Mouse (Mus musculus): Measurements from ENCODE around the gene Olfr697. TPM values are rescaled to one million over a fixed set of nuclear protein-coding genes. Genes with fewer than 3 reads are reported as not detected.
"Not testable (repeated sequence)": the region's sequence is repeated elsewhere in the genome, so short reads cannot be mapped to it uniquely, and the experiment has no call there.

Olfr697 gene
- total RNA-seq (2021) (not detected), polyA plus RNA-seq (2012; rRNA removed) (not detected in 2 replicates)
- long read RNA-seq: 0 reads

DNA sequence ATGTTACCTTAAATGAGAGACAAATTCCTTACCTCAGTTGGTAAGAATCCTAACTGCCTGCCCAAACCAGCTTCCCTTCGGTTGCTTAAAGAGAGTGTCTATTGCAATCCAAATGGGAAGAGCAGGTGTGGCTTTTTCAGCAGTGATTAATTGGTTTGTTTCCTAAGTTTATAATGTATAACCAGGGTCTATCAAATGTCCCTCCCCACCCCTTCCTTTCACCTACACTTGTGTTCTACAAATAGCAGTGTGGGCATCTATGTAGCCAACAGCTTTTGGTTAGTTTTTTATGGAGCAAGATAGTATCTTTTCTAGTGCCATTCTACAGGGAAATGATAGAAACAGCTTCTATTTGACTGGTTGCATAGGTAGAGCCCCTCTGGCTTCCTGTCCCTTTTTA is at the start of gene Olfr697:
Olfr697 (minus strand) TSS at position 101 of the 400 bp plus-strand sequence.
- DNase-seq: no peak

DNA sequence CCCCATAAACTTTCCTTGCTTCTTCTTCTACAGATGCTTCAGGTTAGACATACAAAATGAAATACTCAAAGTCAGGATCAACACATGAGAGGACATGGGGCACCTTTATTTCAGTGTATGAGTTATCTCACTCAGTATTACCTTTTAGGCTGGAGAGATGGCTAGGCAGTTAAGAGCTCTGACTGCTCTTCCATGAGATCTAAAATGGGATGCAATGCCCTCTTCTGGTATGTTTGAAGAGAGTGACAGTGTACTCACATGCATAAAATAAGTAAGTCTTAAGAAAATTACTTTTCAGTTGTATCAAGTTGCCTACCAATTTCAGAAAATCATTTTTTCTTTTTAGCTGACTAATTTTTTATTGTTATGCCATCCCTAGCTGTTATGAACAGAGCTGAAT is 46.1 kb upstream of the Olfr697 start:
- no peak for DNase-seq

GRCm38 (mm10) chr7:106761008-106761407 is 18.8 kb upstream of the Olfr697 start:
- DNase-seq: not testable (repeated sequence)

- no peak for DNase-seq
These were observed 16.6 kb upstream of the Olfr697 start for GRCm38 (mm10) chr7:106758800-106759199.

- no peak for DNase-seq
These were observed 13.1 kb upstream of the Olfr697 start, which contains the start of gene Olfr698 for GRCm38 (mm10) chr7:106755297-106755696. TSS of gene Olfr698 (minus strand) at chr7:106755397.

DNA sequence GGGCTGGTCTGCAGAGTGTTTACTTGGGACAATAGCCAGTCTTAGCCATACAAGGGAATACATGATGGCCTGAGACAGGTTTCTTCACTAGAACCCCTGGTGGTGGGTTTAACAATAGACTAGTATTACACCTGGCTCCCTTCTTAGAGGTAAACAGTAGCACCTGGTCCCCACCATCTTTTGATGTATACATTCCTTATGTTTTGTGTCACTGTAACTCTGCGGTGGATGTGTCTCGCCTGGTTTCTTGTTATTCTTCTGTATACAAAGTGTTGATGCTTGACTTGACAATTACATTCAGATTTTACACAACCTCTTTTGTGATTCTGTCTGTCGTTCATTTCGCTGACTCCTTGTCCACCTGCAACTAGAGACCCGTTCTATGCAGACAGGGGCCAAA is 3.6 kb upstream of the Olfr697 start:
- DNase-seq: no peak

- DNase-seq: no peak
These were observed 5.2 kb downstream of the Olfr697 start for GRCm38 (mm10) chr7:106737028-106737427.

- no peak for DNase-seq
These were observed 8.5 kb downstream of the Olfr697 start for GRCm38 (mm10) chr7:106733717-106734116.

GRCm38 (mm10) chr7:106725654-106726053 is 16.6 kb downstream of the Olfr697 start:
- not testable (repeated sequence) for DNase-seq

DNA sequence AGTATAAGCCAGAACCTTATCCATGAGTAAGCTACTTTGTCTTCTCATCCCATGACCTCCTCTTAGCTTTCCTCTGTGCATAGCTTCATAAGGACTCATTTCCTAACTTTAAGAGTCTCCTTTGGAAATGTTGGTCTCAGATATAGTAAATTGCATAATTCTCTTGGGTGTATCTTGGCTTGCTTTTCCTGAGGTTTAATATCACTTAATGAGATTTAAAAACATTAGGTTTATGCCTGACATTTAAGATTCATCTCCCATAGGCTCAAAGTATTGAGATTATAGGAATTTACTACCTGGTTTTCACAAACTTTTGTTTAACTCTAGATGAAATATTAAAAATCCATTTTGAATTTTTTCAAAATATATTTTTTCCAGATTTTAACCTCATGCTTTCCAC is 25.9 kb downstream of the Olfr697 start, which contains the start of gene Olfr695:
Olfr695 (minus strand) TSS at position 101 of the 400 bp plus-strand sequence.
- DNase-seq: no peak

DNA sequence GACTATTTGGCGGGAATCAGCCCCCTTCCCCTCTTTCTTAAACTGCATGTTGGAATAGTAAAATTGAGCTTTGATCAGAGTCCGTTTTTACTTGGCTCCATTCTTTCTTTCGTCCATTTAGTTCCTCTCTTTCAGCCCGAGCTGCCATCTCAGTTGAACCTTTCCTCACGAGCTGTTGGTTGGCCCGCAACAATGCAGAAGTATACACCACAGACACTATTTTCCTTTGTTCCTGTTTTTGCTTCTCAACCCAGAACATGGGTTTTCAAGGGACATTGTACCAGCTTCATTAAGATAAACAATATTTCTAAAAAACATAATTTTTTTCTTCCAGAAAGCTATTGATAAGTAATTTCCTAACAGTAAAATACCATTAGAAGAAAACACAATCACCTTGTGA is 30.8 kb downstream of the Olfr697 start:
- DNase-seq: no peak

DNA sequence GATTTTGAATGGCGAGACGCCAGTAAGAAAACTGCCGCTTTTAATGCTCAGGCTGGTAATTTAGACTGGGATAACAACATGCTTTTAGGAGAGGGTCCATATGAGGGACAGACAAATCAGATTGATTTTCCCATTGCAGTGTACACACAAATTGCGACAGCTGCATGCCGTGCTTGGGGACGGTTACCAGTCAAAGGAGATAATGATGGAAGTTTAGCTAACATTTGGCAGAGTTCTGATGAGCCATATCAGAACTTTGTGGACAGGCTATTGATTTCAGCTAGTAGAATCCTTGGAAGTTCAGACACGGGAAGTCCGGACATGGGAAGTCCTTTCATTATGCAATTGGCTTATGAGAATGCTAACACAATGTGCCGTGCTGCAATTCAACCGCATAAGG is 34.5 kb downstream of the Olfr697 start:
- not testable (repeated sequence) for DNase-seq

- DNase-seq: no peak
These were observed 45.4 kb downstream of the Olfr697 start for GRCm38 (mm10) chr7:106696891-106697290.

GRCm38 (mm10) chr7:106692976-106693375 is 49.3 kb downstream of the Olfr697 start:
- DNase-seq: no peak

GRCm38 (mm10) chr7:106691714-106692113 is 50.5 kb downstream of the Olfr697 start, which contains the start of gene Olfr694:
TSS of gene Olfr694 (minus strand) at chr7:106691814.
- no peak for DNase-seq

Other genes starting within 250 kb of the Olfr697 start
- not detected for gene Olfr693, start 61.9 kb downstream of the Olfr697 start, total RNA-seq (2021)
- gene Olfr693, start 61.9 kb downstream of the Olfr697 start, polyA plus RNA-seq (2012; rRNA removed): not detected in 2 replicates
- gene Olfr694, start 50.6 kb downstream of the Olfr697 start, total RNA-seq (2021): not detected
- gene Olfr694, start 50.6 kb downstream of the Olfr697 start, polyA plus RNA-seq (2012; rRNA removed): not detected in 2 replicates
- not detected for gene Olfr695, start 26.0 kb downstream of the Olfr697 start, total RNA-seq (2021)
- gene Olfr695, start 26.0 kb downstream of the Olfr697 start, polyA plus RNA-seq (2012; rRNA removed): not detected in 2 replicates
- gene Olfr698, start 13.0 kb upstream of the Olfr697 start, total RNA-seq (2021): not detected
- gene Olfr698, start 13.0 kb upstream of the Olfr697 start, polyA plus RNA-seq (2012; rRNA removed): not detected in 2 replicates
- gene Olfr699, start 50.8 kb upstream of the Olfr697 start, total RNA-seq (2021): not detected
- gene Olfr699, start 50.8 kb upstream of the Olfr697 start, polyA plus RNA-seq (2012; rRNA removed): not detected in 2 replicates
- not detected for gene Olfr700, start 66.4 kb upstream of the Olfr697 start, total RNA-seq (2021)
- gene Olfr700, start 66.4 kb upstream of the Olfr697 start, polyA plus RNA-seq (2012; rRNA removed): not detected in 2 replicates
- gene Olfr701, start 71.7 kb upstream of the Olfr697 start, total RNA-seq (2021): not detected
- not detected in 2 replicates for gene Olfr701, start 71.7 kb upstream of the Olfr697 start, polyA plus RNA-seq (2012; rRNA removed)
- not detected for gene Olfr702, start 91.5 kb upstream of the Olfr697 start, total RNA-seq (2021)
- not detected in 2 replicates for gene Olfr702, start 91.5 kb upstream of the Olfr697 start, polyA plus RNA-seq (2012; rRNA removed)
- not detected for gene Olfr703, start 100.9 kb upstream of the Olfr697 start, total RNA-seq (2021)
- not detected in 2 replicates for gene Olfr703, start 100.9 kb upstream of the Olfr697 start, polyA plus RNA-seq (2012; rRNA removed)
- gene Olfr704, start 120.7 kb upstream of the Olfr697 start, total RNA-seq (2021): not detected
- gene Olfr704, start 120.7 kb upstream of the Olfr697 start, polyA plus RNA-seq (2012; rRNA removed): not detected in 2 replicates
- not detected for gene Olfr705, start 134.4 kb upstream of the Olfr697 start, total RNA-seq (2021)
- not detected in 2 replicates for gene Olfr705, start 134.4 kb upstream of the Olfr697 start, polyA plus RNA-seq (2012; rRNA removed)
- not detected for gene Olfr706, start 145.7 kb upstream of the Olfr697 start, total RNA-seq (2021)
- not detected in 2 replicates for gene Olfr706, start 145.7 kb upstream of the Olfr697 start, polyA plus RNA-seq (2012; rRNA removed)
- gene Olfr707, start 158.8 kb upstream of the Olfr697 start, total RNA-seq (2021): not detected
- not detected in 2 replicates for gene Olfr707, start 158.8 kb upstream of the Olfr697 start, polyA plus RNA-seq (2012; rRNA removed)
- not detected for gene Olfr1532-ps1, start 165.6 kb upstream of the Olfr697 start, total RNA-seq (2021)
- not detected in 2 replicates for gene Olfr1532-ps1, start 165.6 kb upstream of the Olfr697 start, polyA plus RNA-seq (2012; rRNA removed)
- under 1 TPM; 0.07 to 0.09 TPM for gene Olfr709-ps1, start 189.8 kb upstream of the Olfr697 start, total RNA-seq (2021)
- not detected in 2 replicates for gene Olfr709-ps1, start 189.8 kb upstream of the Olfr697 start, polyA plus RNA-seq (2012; rRNA removed)
- gene Olfr710, start 205.9 kb upstream of the Olfr697 start, total RNA-seq (2021): not detected
- not detected in 2 replicates for gene Olfr710, start 205.9 kb upstream of the Olfr697 start, polyA plus RNA-seq (2012; rRNA removed)
- gene Olfr6, start 221.5 kb upstream of the Olfr697 start, total RNA-seq (2021): not detected
- not detected in 2 replicates for gene Olfr6, start 221.5 kb upstream of the Olfr697 start, polyA plus RNA-seq (2012; rRNA removed)
- not detected for gene Olfr711, start 233.0 kb upstream of the Olfr697 start, total RNA-seq (2021)
- gene Olfr711, start 233.0 kb upstream of the Olfr697 start, polyA plus RNA-seq (2012; rRNA removed): not detected in 2 replicates